Mouse (Mus musculus) WW6 (cell line): ENCODE data around the gene Shld2.

Experiments
- DNase-seq: peaks from one replicate; pipeline ENCODE4 v3.0.0-alpha.2; 2013; ENCODE audit warnings: low read depth, low spot score

The Shld2 gene

DNA sequence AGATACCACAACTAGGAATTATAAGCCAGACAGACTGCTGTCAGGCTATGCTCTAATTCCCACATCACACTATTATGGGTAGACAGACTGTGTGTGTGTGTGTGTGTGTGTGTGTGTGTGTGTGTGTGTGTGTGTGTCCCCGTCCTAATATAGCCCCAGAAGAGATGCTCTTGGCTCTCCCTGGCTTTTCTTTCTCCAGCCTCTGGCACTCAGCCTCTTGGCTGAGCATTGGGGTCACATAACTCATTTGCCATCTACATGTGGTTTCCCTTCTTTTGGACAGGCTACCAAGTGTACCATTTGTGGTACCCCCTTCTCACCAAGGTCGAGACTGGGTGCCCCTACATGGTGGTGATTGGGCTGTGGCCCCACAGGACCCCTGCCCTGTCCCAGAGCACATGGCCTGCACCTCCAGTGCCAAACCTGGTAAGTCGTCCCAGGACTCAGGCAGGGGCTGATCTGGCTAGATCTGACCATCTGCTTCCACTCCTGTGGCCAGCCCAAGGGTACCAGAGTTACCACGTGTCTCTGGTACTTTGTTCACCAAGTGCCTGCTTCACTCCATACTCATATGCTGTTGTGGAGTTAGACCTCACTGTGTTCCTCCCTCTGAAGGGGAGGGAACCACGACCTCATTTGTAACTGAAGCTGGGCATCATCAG lies 88.7 kb downstream of the Shld2 start:
- DNase-seq, result no peak

DNA sequence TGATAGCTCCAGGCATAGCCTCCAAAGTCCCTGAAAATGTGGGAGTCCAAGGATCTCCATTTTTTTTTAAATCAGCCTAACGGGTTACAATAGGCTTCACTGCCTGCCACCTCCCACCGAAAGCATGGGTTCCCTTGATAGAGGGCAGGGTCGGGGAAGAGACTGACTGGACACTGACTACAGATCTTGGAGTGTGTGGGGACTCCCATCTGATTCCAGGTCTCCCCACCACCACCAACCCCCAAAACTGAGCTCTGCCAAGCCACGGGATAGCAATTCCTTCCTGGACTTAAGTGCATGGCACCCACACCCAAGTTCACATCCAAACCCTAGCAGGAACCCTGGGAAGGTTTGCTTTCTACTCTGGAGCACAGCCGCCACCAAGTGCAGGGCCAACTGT lies 89.9 kb downstream of the Shld2 start:
- DNase-seq, result no peak

DNA sequence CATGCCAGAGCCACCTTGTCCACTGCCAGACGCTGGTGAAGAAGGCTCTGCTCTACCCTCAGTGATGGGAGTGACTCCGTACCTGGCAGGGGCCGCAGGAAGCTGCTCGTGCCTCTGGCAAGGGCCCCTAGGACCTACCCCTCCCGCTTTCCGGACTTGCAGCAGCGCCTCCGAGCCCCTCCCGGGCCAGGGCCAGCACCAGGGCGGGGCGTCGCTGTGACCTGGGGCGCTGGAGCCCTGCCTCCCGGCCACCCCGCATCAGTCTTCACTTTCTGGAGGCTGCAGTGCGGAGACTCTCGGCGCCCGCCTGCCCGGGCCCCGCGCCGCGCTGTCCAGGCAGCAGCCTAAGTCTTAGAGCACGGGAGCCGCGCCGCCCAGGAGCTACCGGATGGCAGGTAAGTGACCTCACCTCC lies 90.5 kb downstream of the Shld2 start:
- DNase-seq, result no peak

DNA sequence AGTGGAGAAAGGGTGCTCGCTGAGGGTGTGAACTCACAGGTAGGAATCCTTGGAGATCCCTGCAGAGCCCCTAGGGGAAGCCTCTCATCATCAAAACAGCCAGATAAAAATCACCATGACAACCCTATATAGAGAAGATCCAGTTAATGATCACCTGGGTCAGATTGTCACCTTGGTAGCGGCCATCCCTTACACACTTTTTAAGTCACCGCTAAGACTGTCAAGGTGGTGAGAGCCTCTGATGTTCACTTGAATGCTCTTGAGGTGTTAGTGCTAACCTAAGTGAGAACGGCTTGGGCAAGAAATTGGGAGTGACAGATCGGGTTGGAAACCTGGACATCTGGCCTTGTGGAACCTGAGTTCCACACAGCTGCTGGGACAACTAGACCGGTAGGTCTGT lies 91.0 kb downstream of the Shld2 start, which contains the start of gene Syt15:
Gene Syt15, plus strand, starts transcription at position 301 of the 400 bp plus-strand sequence.
- DNase-seq, result no peak

DNA sequence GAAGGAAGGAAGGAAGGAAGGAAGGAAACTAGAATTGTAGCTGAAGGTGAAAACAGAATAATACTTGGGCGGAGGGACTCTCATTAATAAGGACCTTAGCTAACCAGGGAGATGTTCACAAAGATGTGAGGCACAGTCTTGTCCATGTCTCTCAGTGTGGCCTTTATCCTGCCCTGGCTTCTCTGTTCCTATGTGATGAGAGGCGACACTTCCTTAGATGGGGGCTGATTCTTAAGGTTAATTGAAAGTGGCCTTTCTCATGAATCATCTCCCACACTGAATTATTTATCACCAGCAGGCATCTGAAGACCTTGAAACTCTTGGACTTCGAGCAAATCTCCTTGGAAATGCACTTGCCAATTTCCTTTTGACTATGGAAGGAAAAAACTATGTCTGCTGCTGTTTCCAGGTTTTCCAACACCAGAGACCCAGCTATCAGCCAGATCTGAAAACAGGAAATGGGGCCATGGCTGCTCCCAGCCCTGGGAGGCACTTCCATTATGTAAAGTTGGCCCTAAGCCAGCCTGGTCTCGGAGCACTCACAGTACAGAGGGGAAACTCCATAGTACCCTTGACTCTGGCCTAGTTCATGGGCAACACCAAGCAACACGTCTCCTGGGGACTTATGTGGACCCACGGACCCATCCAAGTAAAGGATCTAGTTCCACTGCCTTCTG lies 94.7 kb downstream of the Shld2 start:
- no peak for DNase-seq

DNA sequence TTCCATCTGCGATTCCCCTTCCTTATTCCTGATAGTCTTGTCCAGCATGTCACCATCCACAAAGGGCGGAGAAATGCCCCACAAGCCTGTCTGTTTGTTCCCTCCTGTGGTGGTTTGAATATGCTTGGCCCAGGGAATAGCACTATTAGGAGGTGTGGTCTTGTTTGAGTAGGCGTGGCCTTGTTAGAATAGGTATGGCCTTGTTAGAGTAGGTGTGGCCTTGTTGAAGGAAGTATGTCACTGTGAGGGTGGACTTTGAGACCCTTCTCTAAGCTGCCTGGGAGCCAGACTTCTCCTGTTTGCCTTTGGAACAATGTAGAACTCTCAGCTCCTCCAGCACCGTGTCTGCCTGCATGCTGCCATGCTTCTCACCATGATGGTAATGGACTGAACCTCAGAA lies 100.4 kb downstream of the Shld2 start:
- no peak for DNase-seq

DNA sequence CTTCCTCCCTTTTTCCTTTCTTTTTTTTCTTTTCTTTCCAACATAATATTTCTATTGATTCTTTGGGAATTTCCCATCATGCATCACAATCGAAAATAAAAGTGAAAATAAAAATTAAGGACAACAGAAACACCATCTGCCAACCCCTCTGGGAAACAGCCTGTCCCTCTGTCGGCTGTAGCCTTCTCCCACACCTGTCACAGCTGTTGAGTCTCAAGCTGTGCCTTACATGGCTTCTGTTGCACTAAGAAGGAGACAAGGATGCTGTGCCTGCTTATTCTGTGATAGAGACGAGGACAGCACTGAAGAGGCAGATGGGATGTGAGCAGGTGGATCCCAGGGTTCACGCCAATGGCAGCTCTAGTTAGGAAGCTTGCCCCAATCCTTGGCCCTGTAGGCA lies 101.2 kb downstream of the Shld2 start:
- no peak for DNase-seq

DNA sequence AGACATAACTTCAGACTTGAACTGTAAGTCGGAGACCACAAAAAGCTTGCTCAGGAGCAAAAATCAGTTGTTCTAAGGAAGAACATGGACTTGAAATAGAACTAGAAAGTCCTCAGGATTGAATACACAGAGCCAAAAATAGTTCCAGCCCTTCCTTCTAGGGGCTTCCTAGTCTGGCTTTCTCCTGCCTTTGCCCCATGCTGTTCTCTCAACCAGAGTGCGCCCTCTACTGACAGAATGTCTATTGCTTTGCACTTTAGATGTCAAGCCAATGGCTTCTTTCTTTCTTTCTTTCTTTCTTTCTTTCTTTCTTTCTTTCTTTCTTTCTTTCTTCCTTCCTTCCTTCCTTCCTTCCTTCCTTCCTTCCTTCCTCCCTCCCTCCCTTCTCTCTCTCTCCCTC lies 101.6 kb downstream of the Shld2 start:
- no peak for DNase-seq

DNA sequence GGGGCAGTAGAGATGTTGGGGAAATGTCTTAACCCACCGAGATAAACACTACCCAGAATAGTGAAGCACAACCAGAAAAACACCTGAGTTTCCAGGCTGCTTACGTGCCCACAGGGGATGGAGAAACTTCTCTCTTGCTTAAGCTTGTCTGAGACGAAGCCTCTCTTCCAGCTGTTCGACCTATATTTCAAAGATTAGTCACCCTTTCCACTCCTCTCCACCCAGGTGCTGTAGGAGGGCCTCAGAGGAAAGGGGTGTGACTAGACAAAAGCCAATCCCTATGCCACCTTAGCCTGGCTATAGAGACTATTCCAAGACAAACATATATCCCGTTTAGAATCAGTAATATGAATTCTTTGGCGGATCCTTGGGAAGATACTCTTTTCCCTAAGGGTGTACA lies 102.3 kb downstream of the Shld2 start:
- DNase-seq, result no peak

DNA sequence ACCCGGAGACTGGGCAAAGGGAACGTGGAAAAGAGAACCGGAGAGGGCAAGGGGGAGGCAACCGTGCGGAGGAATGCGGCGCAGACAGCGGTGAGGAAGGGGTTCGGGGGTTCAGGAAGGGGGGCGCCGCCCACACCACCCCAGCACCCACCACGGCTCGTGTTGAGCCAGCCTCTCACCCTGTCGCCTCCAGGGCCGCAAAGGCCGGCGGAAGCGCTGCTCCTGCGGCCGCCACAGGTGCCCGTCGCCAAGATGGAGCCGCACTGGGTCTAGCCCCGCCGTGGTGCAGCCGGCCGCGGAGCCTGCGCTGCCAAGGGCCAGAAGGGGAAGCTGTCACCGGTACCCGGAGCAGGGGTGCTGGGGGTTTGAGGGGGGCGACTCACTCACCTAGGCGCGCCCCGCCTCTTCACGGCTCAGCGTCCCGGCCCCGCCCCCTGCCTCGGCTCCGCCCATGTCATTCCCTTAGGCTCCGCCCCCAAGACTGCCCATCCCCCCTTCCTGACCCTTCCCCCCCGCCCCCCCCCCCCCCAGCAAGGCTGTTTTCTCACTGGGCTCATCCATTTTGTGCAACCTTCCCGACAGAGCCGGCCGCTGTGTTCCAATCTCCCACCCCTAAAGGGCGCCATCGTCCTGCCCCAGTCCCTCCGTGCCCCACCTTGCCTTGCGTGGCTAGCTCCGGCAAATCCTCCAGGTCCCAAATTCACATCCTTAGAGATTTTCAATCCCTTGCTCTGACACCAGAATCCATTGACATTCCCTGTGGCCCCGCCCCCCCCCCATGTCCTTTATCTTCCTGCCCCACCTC lies 108.9 kb downstream of the Shld2 start, which contains the start of gene Gprin2:
Gene Gprin2, minus strand, starts transcription at position 423 of the 805 bp plus-strand sequence.
- no peak for DNase-seq

DNA sequence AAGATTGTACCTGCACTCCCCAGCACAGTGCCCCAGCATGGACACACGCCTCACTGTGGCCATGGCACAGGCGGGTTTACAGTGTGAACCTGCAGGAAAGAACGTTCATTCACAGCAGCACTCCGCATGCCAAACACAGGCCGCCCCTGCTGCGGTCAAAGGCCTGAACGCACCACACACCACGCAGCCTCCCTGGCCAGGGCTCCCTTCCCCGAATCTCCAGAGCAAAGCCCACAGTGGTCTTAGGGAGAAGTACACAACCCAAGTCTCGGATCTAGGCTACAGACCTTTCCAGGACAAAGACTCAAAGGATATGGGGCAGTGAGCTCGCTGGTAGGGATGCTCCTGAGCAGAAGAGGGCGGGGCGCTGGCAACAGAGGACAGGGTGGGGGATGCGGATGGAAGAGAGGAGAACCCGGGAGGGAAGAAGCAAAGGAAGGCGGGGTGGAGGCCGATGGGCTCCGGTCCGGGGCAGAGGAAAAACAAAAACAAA lies 109.5 kb downstream of the Shld2 start:
- DNase-seq, result no peak

DNA sequence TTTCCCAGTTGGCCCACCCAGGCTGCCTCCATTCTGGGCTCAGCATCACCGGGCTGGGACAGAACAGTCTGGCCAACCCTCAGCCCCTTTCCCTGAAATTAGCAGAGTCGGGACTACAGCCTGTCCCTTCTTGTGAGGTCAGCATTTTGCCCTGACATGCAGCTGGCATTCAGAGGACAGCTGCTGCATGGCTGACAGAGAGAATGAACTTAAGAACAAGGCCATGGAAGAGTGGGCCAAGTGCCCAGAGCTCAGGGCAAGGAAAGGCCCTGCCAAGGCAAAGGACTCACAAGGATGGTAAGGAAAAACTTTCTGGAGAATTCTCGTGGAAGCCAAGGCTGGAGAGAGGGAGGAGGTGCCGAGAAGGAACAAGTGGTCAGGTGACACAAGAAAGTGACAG lies 113.6 kb downstream of the Shld2 start:
- no peak for DNase-seq

DNA sequence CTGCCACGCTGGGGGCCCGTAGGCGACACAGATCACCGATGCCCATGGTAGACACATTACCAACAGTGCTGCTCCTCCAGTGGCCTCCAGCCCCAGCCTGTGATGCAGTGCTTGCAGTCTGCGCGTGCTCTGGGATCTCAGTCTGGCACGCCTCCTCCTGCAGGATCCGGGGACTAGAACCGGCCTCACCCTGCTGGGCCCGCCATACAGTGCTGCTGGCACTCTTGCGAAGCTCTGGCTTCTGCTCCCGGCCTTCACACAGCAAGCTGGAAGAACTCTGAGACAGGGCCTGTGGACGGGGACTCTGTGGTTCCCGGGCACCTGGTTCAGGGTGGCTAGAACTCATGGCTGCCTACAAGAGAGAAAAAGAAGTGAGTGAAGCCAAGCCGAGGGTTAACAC lies 114.8 kb downstream of the Shld2 start:
- DNase-seq, result no peak

DNA sequence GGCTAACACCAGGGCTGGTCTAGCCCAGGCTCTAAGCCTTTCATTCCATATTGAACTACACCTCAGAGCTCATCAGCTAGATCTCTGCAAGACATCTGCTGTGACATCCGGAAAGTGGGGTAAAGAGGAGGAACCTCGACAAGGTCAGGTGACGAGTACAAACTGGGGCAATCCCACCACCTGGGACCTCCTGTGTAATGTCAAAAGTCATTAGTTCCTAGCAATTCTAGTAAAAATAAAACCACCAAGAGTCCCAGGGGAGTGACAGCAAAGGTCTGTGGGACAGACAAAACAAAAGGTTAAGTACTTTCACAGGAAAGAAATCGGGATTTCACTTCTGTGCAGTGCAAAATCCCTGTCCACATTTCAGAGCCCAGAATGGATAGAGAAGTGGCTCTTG lies 116.4 kb downstream of the Shld2 start:
- no peak for DNase-seq

DNA sequence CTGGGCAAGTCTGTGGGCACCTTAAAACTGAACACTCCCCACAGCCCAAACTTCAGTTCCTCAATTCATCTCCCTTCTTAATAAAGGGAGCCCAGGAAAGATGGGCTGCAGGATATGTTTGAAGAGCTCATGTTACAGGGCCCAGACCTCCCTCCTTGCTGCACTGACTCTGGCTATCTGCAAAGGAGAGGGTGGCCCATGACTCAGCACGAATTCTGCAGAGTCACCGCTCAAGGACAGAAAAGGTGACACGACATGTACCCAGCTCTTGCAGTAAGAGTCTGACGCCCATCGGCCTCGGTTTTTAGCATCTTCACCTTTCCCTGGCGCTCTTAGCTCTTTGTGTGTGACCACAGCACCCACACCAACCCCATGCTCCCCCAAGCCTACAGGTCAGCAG lies 119.9 kb downstream of the Shld2 start:
- no peak for DNase-seq

DNA sequence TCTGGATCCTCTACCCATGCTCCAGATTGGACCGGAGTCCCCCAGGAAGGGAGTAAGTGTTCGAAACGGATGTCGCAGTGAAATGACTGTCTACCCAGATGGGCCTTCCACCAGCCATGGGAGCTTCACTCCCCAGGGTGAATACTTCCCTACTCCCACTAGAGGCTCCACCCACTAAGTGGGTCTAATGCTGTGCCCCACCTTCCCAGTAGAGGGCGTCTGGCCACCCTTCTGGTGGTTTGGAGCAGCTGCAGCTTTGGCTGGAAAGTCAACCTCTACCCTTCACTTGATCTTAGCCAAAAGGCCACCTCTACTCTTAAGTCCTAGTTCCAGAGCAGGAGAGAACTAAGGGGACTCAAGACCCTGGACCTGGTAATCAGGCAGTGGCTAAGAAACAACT lies 121.7 kb downstream of the Shld2 start:
- DNase-seq, result peak; percentile 52
